Mouse (Mus musculus) kidney, adult 9 months (tissue): Measurements from ENCODE around the gene Spindoc.

Experiments used
- DNase-seq: peaks from one replicate; pipeline ENCODE4 v3.0.0; 2022

Gene Spindoc

GRCm38 (mm10) chr19:7382903-7383865 lies at the start of gene Spindoc:
Spindoc (minus strand) TSS chr19:7382994.
- peak; percentile 99 for DNase-seq

GRCm38 (mm10) chr19:7425398-7425775 lies 42.6 kb upstream of the Spindoc start:
- DNase-seq = no peak

DNA sequence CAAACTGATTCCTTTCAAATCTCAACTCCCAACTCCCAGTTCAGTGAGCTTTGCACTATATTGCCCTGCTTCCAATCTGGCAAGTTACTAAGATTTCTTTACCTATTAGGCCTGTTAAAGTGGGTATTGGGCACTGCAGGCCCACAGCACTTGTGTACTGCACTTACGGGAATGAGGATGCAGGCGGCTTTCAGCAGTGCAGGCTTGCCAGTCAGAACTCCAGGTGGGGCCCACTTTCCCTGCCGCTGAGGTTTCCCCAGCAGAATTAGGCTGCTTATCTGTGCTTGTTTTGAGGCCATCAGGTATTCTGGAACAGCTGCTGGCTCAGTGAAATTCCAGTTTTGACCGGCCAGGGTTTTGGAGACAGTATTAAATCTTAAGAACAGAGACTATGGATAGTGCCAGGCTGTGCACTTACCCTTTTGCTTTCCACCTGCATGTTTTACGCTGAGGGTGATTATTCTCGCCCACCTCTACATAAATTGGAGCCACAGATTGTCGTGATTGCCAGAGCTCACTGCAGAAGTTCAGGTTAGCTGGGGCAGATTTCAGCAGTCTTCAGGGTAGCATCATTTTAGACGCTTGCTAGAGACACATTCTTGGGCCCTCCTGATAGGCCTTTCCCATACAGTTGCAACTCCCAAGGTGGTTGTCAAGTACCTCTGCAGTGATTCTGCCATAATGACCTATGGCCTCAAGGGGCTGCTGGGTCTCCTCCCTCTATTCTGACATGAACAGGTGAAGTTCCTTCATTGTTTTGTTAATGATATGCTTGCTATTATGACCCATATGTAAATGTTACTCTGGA lies 42.0 kb upstream of the Spindoc start:
- DNase-seq = no peak

DNA sequence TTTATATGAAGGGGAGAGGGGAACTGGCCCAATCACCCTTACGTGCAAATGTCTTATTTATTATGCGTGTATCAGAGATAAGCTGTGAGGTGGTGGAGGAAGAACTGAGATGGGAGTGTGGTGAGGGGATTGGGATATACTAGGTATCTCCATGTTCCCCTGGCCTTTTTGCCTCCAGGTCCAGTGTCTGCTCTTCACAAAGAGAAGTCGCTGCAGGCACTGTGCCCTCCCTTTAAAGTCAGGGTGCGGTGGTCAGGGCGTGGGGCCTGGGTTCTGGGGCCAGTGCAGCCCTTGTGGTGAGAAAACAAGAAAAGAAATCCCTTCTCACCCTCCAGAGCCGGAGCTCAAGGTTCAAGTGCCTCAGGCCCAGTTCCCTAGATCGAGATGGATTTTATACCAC lies 41.3 kb upstream of the Spindoc start:
- DNase-seq = no peak

GRCm38 (mm10) chr19:7423656-7424030 lies 40.8 kb upstream of the Spindoc start:
- DNase-seq = no peak

- DNase-seq = peak; percentile 95
Observed at GRCm38 (mm10) chr19:7423028-7423655, 40.3 kb upstream of the Spindoc start.

- DNase-seq = no peak
Observed at GRCm38 (mm10) chr19:7422656-7423027, 39.8 kb upstream of the Spindoc start.

DNA sequence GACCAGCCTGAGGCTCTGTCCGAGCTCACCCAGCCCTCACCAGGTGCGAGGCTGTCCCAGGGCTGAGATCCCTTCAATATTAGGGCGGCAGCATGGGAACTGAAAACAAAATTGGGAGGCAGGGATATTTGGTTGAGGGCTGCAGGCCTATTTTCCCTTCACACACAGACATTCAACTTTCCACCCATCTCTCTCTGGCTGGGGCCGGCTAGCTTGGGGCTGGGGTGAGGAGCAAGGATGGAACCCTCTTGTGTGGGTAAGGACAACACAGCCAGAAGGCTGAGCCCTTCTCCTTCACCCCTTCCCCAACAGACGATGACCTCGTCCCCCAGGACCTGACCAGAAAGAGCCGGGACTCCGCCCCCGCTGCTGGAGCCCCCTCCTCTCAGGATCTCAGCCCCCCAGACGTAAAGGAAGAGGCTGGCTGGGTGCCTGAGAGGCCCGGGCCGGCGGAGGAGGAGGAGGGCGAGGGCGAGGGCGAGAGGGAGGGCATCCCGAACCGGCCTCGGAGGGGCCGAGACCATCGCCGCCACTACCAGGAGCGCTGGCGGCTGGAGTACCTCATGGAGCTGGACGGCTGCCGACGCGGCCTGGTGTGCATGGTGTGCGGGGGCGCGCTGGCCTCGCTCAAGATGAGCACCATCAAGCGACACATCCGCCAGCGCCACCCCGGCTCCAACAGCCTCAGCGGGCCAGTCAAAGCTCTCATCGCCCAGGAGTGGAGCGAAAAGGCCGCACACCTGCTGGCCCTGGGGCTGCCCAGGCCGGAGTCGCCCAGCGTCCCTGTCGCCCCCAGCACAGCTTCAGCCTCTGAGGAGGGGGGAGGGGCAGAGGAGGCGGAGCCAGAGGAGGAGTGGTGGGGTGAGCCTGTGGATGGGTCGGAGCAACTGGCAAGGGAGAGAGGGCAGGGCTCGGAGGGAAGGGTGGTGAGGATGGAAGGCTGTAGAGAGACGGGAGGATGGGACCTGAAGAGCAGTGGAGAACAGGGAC lies 39.1 kb upstream of the Spindoc start:
- no peak for DNase-seq

DNA sequence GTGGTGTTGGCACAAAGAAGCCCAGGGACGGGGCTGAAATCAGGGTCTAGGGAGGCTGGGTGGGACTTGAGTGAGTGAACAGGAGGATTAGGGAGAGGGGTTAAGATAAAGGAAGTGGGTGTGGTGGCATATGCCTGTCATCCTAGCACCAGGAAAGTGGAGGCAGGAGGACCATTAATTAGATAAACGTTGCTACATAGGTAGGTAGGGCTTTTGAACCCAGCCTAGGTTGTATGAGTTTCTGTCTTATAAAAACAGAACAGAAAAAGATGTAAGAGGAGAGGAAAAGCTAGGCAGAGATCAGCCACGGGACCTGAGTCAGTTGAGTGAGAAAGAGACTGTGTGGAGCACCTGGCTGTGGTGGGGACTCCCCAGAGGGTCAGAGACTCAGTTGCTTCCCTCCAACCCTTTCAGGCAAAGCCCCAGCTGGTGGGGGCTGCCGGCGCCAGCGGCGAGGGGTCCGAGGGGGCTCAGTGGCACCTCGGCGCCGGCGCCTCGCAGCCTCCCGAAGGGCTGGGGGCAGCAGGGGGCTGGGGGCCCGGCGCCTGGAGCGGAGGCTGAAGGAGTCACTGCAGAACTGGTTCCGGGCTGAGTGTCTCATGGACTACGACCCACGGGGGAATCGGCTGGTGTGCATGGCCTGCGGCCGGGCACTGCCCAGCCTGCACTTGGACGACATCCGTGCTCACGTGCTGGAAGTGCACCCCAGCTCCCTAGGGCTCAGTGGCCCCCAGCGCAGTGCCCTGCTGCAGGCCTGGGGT lies 38.2 kb upstream of the Spindoc start:
- DNase-seq = no peak

GRCm38 (mm10) chr19:7420108-7420507 lies 37.3 kb upstream of the Spindoc start:
- DNase-seq = no peak

GRCm38 (mm10) chr19:7419134-7419533 lies 36.3 kb upstream of the Spindoc start:
- no peak for DNase-seq

GRCm38 (mm10) chr19:7417911-7418849 lies 35.4 kb upstream of the Spindoc start:
- peak; percentile 69 for DNase-seq

GRCm38 (mm10) chr19:7416834-7417735 lies 34.3 kb upstream of the Spindoc start, which contains the start of gene 2700081O15Rik:
2700081O15Rik (plus strand) TSS chr19:7417625.
- peak; percentile 69 for DNase-seq

- no peak for DNase-seq
Observed at GRCm38 (mm10) chr19:7415916-7416833, 33.4 kb upstream of the Spindoc start.

DNA sequence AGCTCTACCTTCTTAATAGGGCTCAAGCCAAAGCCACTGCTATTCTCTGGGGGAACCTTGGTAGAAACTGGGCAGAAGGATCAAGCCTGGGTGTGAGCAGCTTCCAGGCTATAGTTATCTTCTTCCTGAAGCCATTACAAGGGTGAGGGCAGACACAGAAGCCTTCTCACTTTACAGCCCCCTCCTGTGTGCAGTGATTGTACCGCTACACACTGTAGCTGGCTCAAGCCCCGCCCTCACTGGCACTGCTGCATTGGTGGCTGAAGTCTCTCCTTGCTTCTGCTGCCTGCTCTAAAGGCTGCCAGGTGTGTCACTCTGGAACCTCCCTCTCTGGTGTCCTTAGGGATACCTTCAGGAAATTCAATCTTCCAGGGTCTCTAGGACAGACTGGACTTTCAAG lies 29.6 kb upstream of the Spindoc start:
- no peak for DNase-seq

DNA sequence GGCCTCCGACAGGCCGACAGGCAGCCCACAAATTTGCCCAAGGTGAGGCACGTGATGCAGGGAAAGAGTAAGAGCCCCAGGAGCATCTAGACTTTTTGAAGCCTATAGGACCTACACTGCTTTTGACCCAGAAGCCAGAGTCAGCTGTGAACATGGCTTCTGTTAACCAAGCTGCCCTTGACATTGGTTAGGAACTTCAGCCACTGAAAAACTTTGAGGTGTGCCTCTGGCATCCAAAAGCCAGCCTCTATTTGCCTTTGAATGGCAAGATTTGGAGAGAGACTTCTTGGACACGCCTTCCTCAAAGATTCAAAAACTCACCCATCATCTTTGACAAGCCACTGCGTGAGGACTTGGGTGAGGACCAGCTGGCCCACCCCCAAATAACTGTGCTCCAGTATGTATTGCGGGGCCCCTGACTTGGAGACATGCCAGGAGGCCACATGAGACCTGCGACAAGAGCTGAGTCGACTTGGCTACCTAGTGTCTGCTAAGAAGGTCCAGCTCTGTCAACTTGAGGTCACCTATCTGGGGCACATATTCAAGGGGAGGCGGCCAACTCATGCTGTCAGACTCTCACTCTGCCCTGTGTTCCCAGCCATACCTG lies 21.9 kb upstream of the Spindoc start:
- no peak for DNase-seq

DNA sequence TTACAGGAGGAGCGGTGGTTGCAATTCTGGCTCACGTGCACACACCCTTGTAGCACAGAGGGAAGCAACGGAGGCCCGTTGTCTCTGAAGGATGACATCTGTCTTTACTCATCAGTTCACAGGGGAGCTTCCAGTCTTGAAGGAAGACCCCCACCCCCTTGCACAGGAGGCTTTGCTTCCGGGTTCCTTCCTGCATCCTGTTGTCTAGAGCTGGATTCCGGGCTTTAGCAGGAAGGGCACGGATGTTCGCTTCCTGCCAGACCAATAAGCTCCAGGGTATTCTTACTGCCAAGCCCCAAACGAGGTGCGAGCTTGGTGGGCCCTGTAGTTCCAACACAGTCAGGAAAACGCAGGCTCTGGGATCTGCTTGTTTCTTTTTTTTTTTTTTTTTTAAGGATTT lies 17.8 kb upstream of the Spindoc start:
- DNase-seq = peak; percentile 56
